In the genomic region with DNA sequence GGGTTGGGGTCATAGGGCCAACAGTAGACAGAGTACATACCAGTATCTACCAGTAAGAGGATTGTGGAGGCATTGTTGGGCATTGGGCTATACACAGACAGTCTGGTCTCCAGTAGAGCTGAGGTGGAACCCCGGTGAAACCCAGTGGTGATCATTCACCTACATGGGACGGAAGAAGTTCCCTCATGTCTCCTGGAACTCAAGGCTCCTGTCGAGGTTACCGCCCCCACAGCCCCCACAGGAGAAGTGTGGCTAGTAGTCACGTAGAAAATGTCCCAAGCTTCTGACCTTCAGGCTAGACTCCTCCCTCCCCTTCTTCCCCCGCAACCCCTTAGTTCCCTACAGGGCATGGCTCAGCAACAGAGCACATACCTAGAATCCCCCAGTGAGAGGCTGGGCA, we compare ENCODE assay signal across 1 mouse cellular context.
TF ChIP-seq lines count a peak whose summit lies in the region.

No protein-coding gene starts in this region.

TF ChIP-seq in CH12.LX, 34 proteins besides CTCF, POLR2A, EP300 and RAD21:
- TF ChIP-seq TCF12 (IDR thresholded peaks at IDR 0.05; ENCODE audit: low read depth, low read length) (0 out of 2 replicates have a peak, but pooled peaks have one; percentile 19), ETS1 (conservative IDR thresholded peaks at IDR 0.05; ENCODE audit: low read depth, low read length) (no peak; the same call in 1 of the 2 replicates), RCOR1 (conservative IDR thresholded peaks at IDR 0.05; ENCODE audit: low read depth, low read length) (no peak), NRF1 (IDR thresholded peaks at IDR 0.05; ENCODE audit: low read depth, low read length) (no peak)
